Comparison of ENCODE assay signal across 26 mouse cellular contexts in the genomic region with DNA sequence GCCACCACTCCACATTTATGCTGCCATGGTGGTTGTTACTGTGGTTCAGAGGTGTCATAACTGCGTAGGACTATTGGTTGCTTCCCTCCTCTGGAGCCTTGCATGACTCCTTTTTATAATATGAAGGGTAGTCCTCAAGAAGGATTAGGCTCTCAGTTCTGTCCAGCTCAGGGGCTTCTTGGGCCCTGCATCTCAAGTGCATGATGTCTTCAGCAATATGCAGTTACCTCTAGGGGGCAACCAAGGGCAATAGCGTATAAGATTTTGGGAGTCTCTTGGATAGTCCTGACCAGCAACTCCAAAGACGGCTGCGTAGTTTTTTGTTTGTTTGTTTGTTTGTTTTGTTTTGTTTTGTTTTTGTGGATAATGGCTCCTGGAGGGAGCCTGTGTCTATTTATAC. TPM values are rescaled to one million over a fixed set of nuclear protein-coding genes. Genes with fewer than 3 reads are reported as not detected.
DNase-seq lines count a peak whose midpoint lies in the region; ATAC-seq and TF ChIP-seq lines count a peak whose summit lies in the region.
"Had no signal": no experiment of that assay in that cellular context is flagged by ENCODE, and none has a peak within 500 bp of the region (broad histone marks: within the 10 kb centered on the region; RNA-seq: fewer than 3 reads in every experiment).

No protein-coding gene starts in this region.

- DNase-seq in forebrain, postnatal 0 days = no peak
- no peak for DNase-seq in left cerebral cortex, adult 2 months (ENCODE audit: extremely low spot score in 1 of 2, low spot score in 2 of 2)
- DNase-seq in left cerebral cortex, postnatal 10 days (ENCODE audit: extremely low spot score in 1 of 2, low spot score in 2 of 2) = no peak
- peak; percentile 21 for DNase-seq in thymus, postnatal 14 days
- no peak for DNase-seq in thymus, adult 18-20 months
- DNase-seq in adrenal gland, postnatal 14 days = no peak
- DNase-seq: adrenal gland, postnatal 25 days; cerebellum, adult 9-10 months; gastrocnemius, postnatal 36 days; kidney, postnatal 4 days; lung, adult 2 months; lung, postnatal 36 days; right cerebral cortex, adult 18-20 months; right cerebral cortex, postnatal 4 days had no signal

- 0 out of 2 replicates have a peak, but pooled peaks have one; percentile 14 for TF ChIP-seq CTCF in forebrain, postnatal 0 days (IDR thresholded peaks at IDR 0.05; ENCODE audit: low read depth)
- peak; percentile 18 for TF ChIP-seq CTCF in left cerebral cortex, adult 2 months (IDR thresholded peaks at IDR 0.05)

- H3K27ac ChIP-seq in forebrain, postnatal 0 days (ENCODE audit: low read depth, low read length) = no peak overlapping the region
- H3K27ac ChIP-seq in forebrain, embryonic 12.5 days = no peak overlapping the region
- H3K27ac ChIP-seq in left cerebral cortex, adult 2 months = no peak overlapping the region
- H3K27ac ChIP-seq: embryonic facial prominence, embryonic 15.5 days; forebrain, embryonic 15.5 days; hindbrain, embryonic 15.5 days; kidney, embryonic 15.5 days; limb, embryonic 10.5 days; neural tube, embryonic 15.5 days; stomach, embryonic 15.5 days had no signal

- intact Hi-C loops in left cerebral cortex, adult 2 months (cut with DNase I) = no loop called here
- intact Hi-C loops in left cerebral cortex, postnatal 10 days (cut with DNase I) = no loop called here

- no peak overlapping the region for H3K4me2 ChIP-seq in forebrain, postnatal 0 days (ENCODE audit: low read depth)
- H3K4me2 ChIP-seq in forebrain, embryonic 12.5 days = no peak overlapping the region
- H3K4me2 ChIP-seq: embryonic facial prominence, embryonic 15.5 days; forebrain, embryonic 15.5 days; hindbrain, embryonic 15.5 days; kidney, embryonic 15.5 days; neural tube, embryonic 15.5 days; stomach, embryonic 15.5 days had no signal

- no peaks in the 10 kb centered on the region; the same call in 1 of the 2 replicates for H3K36me3 ChIP-seq in forebrain, postnatal 0 days (ENCODE audit: insufficient read depth)
- peaks cover 14% of the 10 kb centered on the region for H3K36me3 ChIP-seq in forebrain, embryonic 12.5 days (replicated peaks)
- H3K36me3 ChIP-seq: stomach, embryonic 15.5 days had no signal

- ATAC-seq in forebrain, postnatal 0 days = no peak
- no peak for ATAC-seq in forebrain, embryonic 12.5 days (ENCODE audit: low FRiP score)
- no peak for ATAC-seq in megakaryocyte progenitor cell, adult 5-6 weeks (replicated peaks; ENCODE audit: poor library complexity)
- ATAC-seq: forebrain, embryonic 15.5 days; intestine, postnatal 0 days; midbrain, embryonic 16.5 days had no signal

- H3K4me3 ChIP-seq in forebrain, postnatal 0 days (ENCODE audit: low read depth, low read length) = no peak overlapping the region
- no peak overlapping the region for H3K4me3 ChIP-seq in forebrain, embryonic 12.5 days (replicated peaks)
- H3K4me3 ChIP-seq in left cerebral cortex, adult 2 months = no peak overlapping the region
- H3K4me3 ChIP-seq: embryonic facial prominence, embryonic 15.5 days; forebrain, embryonic 15.5 days; hindbrain, embryonic 15.5 days; kidney, embryonic 15.5 days; limb, embryonic 10.5 days; myocyte; neural tube, embryonic 15.5 days; stomach, embryonic 15.5 days had no signal

- H3K9ac ChIP-seq in forebrain, postnatal 0 days = no peak overlapping the region
- no peak overlapping the region for H3K9ac ChIP-seq in forebrain, embryonic 12.5 days
- H3K9ac ChIP-seq: embryonic facial prominence, embryonic 15.5 days; forebrain, embryonic 15.5 days; hindbrain, embryonic 15.5 days; kidney, embryonic 15.5 days; neural tube, embryonic 15.5 days; stomach, embryonic 15.5 days had no signal

- H3K9me3 ChIP-seq in forebrain, postnatal 0 days (ENCODE audit: low read length) = no peaks in the 10 kb centered on the region
- H3K9me3 ChIP-seq in forebrain, embryonic 12.5 days = peaks cover 7% of the 10 kb centered on the region
- H3K9me3 ChIP-seq: embryonic facial prominence, embryonic 15.5 days; forebrain, embryonic 15.5 days; hindbrain, embryonic 15.5 days; kidney, embryonic 15.5 days; neural tube, embryonic 15.5 days; stomach, embryonic 15.5 days had no signal

- 0 out of 2 replicates have a peak, but pooled peaks cover 2% of the 10 kb centered on the region for H3K4me1 ChIP-seq in forebrain, postnatal 0 days (ENCODE audit: insufficient read depth)
- H3K4me1 ChIP-seq in forebrain, embryonic 12.5 days = 0 out of 2 replicates have a peak, but pooled peaks cover 5% of the 10 kb centered on the region
- H3K4me1 ChIP-seq: limb, embryonic 10.5 days had no signal

- WGBS in forebrain, postnatal 0 days = 94% methylated on average over 4 of the region's 4 CpGs
- WGBS in forebrain, embryonic 12.5 days = 94% methylated on average over 4 of the region's 4 CpGs

- no peaks in the 10 kb centered on the region for H3K27me3 ChIP-seq in forebrain, postnatal 0 days (ENCODE audit: insufficient read depth, low read length)
- no peaks in the 10 kb centered on the region for H3K27me3 ChIP-seq in forebrain, embryonic 12.5 days
- H3K27me3 ChIP-seq: embryonic facial prominence, embryonic 15.5 days; forebrain, embryonic 15.5 days; hindbrain, embryonic 15.5 days; kidney, embryonic 15.5 days; neural tube, embryonic 15.5 days; stomach, embryonic 15.5 days had no signal

RNA-seq across cellular contexts. Expression of gene Hdac2, which starts 7.5 kb away (rescaled TPM):
- 192 and 242 TPM in 2 replicates for total RNA-seq in forebrain, postnatal 0 days (2014; rRNA removed)
- 273 and 297 TPM in 2 replicates for polyA plus RNA-seq in forebrain, postnatal 0 days (2015; fragmentation: Nextera tagmentation; extraction: Ambion mirVana)
- polyA plus RNA-seq in forebrain, embryonic 12.5 days (2016; fragmentation: Nextera tagmentation; extraction: Ambion mirVana) = 449 and 471 TPM in 2 replicates
- 10 to 100 TPM; 79.0 to 83.8 TPM for total RNA-seq in left cerebral cortex, adult 2 months (2021)
- 100 to 1,000 TPM; 124 to 125 TPM for total RNA-seq in left cerebral cortex, postnatal 10 days (2021)
- 96.5 and 103 TPM in 2 replicates for total RNA-seq in adrenal gland, postnatal 14 days (2021)
- total RNA-seq in megakaryocyte progenitor cell, adult 5-6 weeks (2015) = 203 and 211 TPM in 2 replicates
- total RNA-seq in megakaryocyte progenitor cell, adult 5-6 weeks (2017) = 166 and 185 TPM in 2 replicates
